Mouse (Mus musculus): ENCODE measurements at regions not wholly inside any gene's neighbourhood (a gene's known extent, or its start where the extent isn't known, plus 50 kb on each side); places are given as distances from the start of the nearest gene placed in this dataset.

- TF ChIP-seq GATA1 (IDR thresholded peaks at IDR 0.05; ENCODE audit: borderline replicate concordance, low read length) (no peak), FLI1 (IDR thresholded peaks at IDR 0.05; ENCODE audit: low read length) (no peak)
These were observed 337.2 kb downstream of the Foxo1 start for GRCm38 (mm10) chr3:52605261-52605771.

Data from megakaryocyte, embryonic 14.5 days (primary cell).